Mouse (Mus musculus): Measurements from ENCODE around the gene Dyrk3. TPM values are rescaled to one million over a fixed set of nuclear protein-coding genes. Genes with fewer than 3 reads are reported as not detected.

Gene Dyrk3
- polyA plus RNA-seq (2014; fragmentation: Illumina TruSeq; extraction: RNeasy Lipid Tissue Mini Kit (QIAGEN cat#74804); ENCODE audit: low read depth, low replicate concordance), result 0.93 TPM

DNA sequence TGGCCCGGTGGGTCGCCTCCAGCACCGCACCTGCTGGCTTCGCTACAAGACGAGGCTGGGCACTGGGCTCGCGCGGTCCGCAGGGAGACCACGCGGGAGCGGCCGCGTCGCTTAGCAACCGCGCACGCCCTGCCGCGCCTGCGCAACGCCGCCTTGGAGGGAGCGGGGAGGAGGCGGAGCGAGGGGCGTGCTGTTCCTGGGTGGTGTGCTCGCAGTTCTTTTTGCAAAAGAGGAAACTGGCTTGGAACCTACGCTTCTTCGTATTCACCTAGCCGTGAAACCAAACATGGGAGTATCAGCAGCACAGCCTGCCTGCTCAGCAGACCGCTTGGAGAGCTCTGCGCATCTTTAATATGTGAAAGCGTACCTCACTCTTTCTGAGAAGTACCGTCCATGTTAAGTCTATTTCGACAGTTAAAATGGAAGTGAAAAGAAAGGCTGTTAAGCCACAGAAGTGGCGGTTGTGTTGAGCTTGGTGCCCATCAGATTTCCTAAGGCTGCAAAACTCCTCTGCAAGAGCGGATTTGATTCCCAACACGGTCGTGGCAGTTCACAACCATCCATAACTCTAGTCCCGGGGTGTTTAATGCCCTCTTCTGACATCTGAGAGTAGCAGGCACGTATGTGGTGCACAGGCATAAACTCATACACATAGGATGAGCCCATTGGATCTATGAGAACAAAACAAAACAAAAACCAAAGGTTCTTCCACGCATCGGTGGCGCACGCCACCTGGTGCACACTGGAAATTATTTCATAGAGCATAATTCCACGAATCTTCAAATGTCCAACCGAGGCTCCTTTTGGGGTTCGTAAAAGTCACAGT is at the start of gene Dyrk3:
Dyrk3 (minus strand) TSS at position 150 of the 826 bp plus-strand sequence.

DNA sequence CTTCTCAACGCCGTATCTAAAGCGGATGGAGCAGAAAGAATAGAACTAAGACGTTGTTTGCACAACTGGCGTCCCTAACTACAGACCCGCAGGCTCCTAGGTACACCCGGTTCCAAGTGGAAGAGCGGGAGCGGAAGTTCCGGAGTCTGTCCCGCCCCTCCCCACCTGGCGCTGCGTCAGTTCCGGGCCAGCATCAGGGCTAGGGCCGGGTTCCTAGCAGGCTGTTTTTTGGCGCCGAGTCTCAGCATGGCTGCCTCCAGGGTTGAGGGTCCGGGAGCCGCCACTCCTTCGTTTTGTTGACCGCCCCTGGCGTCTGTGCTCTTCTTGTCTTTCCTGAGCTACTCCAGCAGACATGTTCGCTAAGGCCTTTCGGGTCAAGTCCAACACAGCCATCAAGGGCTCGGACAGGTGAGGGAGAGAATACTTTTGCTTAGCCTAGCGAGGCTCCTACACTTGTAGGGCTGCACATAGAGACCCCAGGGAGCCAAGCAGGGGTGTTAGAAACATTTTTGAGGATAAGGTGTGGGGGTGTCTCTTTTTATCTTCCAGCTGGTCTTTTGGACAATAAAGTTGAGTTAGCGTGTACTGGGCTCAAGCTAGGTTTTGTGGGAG is 15.0 kb upstream of the Dyrk3 start, which contains the start of gene Eif2d:
Eif2d (plus strand) TSS at position 164 of the 612 bp plus-strand sequence.

DNA sequence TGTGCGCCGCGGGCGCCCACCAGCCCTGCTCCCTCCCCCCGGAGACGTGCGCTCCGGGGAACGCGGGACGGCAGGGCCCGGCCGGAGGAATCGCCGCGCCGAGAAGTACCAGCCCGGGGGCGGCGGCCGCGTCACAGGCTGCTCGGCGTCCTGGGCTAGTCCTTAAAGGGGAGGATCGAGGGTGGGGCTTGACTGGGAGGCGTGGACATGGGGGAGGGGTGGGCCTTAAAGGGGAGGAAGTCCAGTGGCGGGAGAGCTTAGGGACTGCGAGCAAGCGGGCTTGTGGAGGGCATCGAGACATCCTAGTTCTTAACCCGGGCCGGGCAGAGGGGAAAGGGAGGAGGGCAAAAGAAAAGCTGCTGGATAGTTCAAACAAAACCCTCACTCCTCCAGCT is 40.4 kb downstream of the Dyrk3 start, which contains the start of gene Mapkapk2:
Mapkapk2 (minus strand) TSS at position 127 of the 395 bp plus-strand sequence.

Other genes starting within 250 kb of the Dyrk3 start
- gene Il20, start 226.9 kb downstream of the Dyrk3 start, polyA plus RNA-seq (2014; fragmentation: Illumina TruSeq; extraction: RNeasy Lipid Tissue Mini Kit (QIAGEN cat#74804); ENCODE audit: low read depth, low replicate concordance), result not detected
- not detected for gene Il19, start 198.2 kb downstream of the Dyrk3 start, polyA plus RNA-seq (2014; fragmentation: Illumina TruSeq; extraction: RNeasy Lipid Tissue Mini Kit (QIAGEN cat#74804); ENCODE audit: low read depth, low replicate concordance)
- gene Il10, start 118.5 kb downstream of the Dyrk3 start, polyA plus RNA-seq (2014; fragmentation: Illumina TruSeq; extraction: RNeasy Lipid Tissue Mini Kit (QIAGEN cat#74804); ENCODE audit: low read depth, low replicate concordance), result not detected
- gene Mapkapk2, start 40.5 kb downstream of the Dyrk3 start, polyA plus RNA-seq (2014; fragmentation: Illumina TruSeq; extraction: RNeasy Lipid Tissue Mini Kit (QIAGEN cat#74804); ENCODE audit: low read depth, low replicate concordance), result 22.4 TPM
- gene Eif2d, start 14.8 kb upstream of the Dyrk3 start, polyA plus RNA-seq (2014; fragmentation: Illumina TruSeq; extraction: RNeasy Lipid Tissue Mini Kit (QIAGEN cat#74804); ENCODE audit: low read depth, low replicate concordance), result 17.3 TPM
- 7.6 TPM for gene Rassf5, start 106.9 kb upstream of the Dyrk3 start, polyA plus RNA-seq (2014; fragmentation: Illumina TruSeq; extraction: RNeasy Lipid Tissue Mini Kit (QIAGEN cat#74804); ENCODE audit: low read depth, low replicate concordance)
- 11.0 TPM for gene Ikbke, start 141.3 kb upstream of the Dyrk3 start, polyA plus RNA-seq (2014; fragmentation: Illumina TruSeq; extraction: RNeasy Lipid Tissue Mini Kit (QIAGEN cat#74804); ENCODE audit: low read depth, low replicate concordance)